Mouse (Mus musculus): Measurements from ENCODE around the gene Stambp. TPM values are rescaled to one million over a fixed set of nuclear protein-coding genes. Genes with fewer than 3 reads are reported as not detected.

The Stambp gene
- polyA plus RNA-seq, 1 experiment from 2014 or later = 28.3 TPM

Other genes starting within 250 kb of the Stambp start
- 32.4 and 34.3 TPM in 2 replicates for gene Mthfd2, start 246.8 kb downstream of the Stambp start, polyA plus RNA-seq (2014; fragmentation: Nextera tagmentation; extraction: Ambion mirVana)
- 78.5 and 81.2 TPM in 2 replicates for gene Mob1a, start 246.7 kb downstream of the Stambp start, polyA plus RNA-seq (2014; fragmentation: Nextera tagmentation; extraction: Ambion mirVana)
- gene Bola3, start 223.6 kb downstream of the Stambp start, polyA plus RNA-seq (2014; fragmentation: Nextera tagmentation; extraction: Ambion mirVana) = 118 and 123 TPM in 2 replicates
- 43.7 and 49.2 TPM in 2 replicates for gene Tet3, start 113.6 kb downstream of the Stambp start, polyA plus RNA-seq (2014; fragmentation: Nextera tagmentation; extraction: Ambion mirVana)
- 81.3 and 95.0 TPM in 2 replicates for gene Dguok, start 65.8 kb downstream of the Stambp start, polyA plus RNA-seq (2014; fragmentation: Nextera tagmentation; extraction: Ambion mirVana)
- gene Actg2, start 36.5 kb downstream of the Stambp start, polyA plus RNA-seq (2014; fragmentation: Nextera tagmentation; extraction: Ambion mirVana) = 1,372 and 1,469 TPM in 2 replicates
- gene Clec4f, start 83.5 kb upstream of the Stambp start, polyA plus RNA-seq (2014; fragmentation: Nextera tagmentation; extraction: Ambion mirVana) = not detected in 2 replicates
- not detected in 2 replicates for gene Cd207, start 105.1 kb upstream of the Stambp start, polyA plus RNA-seq (2014; fragmentation: Nextera tagmentation; extraction: Ambion mirVana)
- not detected in 2 replicates for gene Vax2, start 138.5 kb upstream of the Stambp start, polyA plus RNA-seq (2014; fragmentation: Nextera tagmentation; extraction: Ambion mirVana)
- 0.42 and 0.45 TPM in 2 replicates for gene Atp6v1b1, start 170.3 kb upstream of the Stambp start, polyA plus RNA-seq (2014; fragmentation: Nextera tagmentation; extraction: Ambion mirVana)
- gene Ankrd53, start 189.9 kb upstream of the Stambp start, polyA plus RNA-seq (2014; fragmentation: Nextera tagmentation; extraction: Ambion mirVana) = 0.20 TPM in 1 of 2 replicates, not detected in the other
- gene Tex261, start 203.1 kb upstream of the Stambp start, polyA plus RNA-seq (2014; fragmentation: Nextera tagmentation; extraction: Ambion mirVana) = 68.1 and 75.4 TPM in 2 replicates
- gene Nagk, start 222.3 kb upstream of the Stambp start, polyA plus RNA-seq (2014; fragmentation: Nextera tagmentation; extraction: Ambion mirVana) = 61.5 and 63.1 TPM in 2 replicates